Mouse (Mus musculus) kidney, embryonic 15.5 days (tissue): ENCODE results near the gene Emc1. TPM values are rescaled to one million over a fixed set of nuclear protein-coding genes. Genes with fewer than 3 reads are reported as not detected.
A peak's percentile ranks its signal among the peaks of the same experiment; 100 is the strongest.

Source experiments
- ATAC-seq: fragments of 200-750 bp; cut with Nextera tagmentation; replicated peaks from 2 replicates; pipeline ENCODE4 v1.8.0; 2017; ENCODE audit warnings: moderate TSS enrichment; ENCODE audit not compliant: low FRiP score
- H3K27ac ChIP-seq: fragments of 300-500 bp; sonication (generic); 2 replicates; pipeline ENCODE4 v1.5.1; 2015; ENCODE audit warnings: mild to moderate bottlenecking, inconsistent platforms
- H3K27me3 ChIP-seq: fragments of 300-500 bp; sonication (generic); 2 replicates; pipeline ENCODE4 v1.6.1; 2015; ENCODE audit warnings: inconsistent platforms
- H3K36me3 ChIP-seq: fragments of 300-500 bp; sonication (generic); 2 replicates; pipeline ENCODE4 v1.6.1; 2015; ENCODE audit warnings: inconsistent platforms
- H3K4me1 ChIP-seq: fragments of 300-500 bp; sonication (generic); 2 replicates; pipeline ENCODE4 v1.6.1; 2015; ENCODE audit warnings: inconsistent platforms
- H3K4me2 ChIP-seq: fragments of 300-500 bp; sonication (generic); 2 replicates; pipeline ENCODE4 v1.6.1; 2015; ENCODE audit warnings: moderate library complexity, mild to moderate bottlenecking, inconsistent platforms
- H3K4me3 ChIP-seq: fragments of 300-500 bp; sonication (generic); replicated peaks from 2 replicates; pipeline ENCODE4 v1.5.1; 2015; ENCODE audit warnings: mild to moderate bottlenecking, inconsistent platforms
- H3K9ac ChIP-seq: fragments of 300-500 bp; sonication (generic); 2 replicates; pipeline ENCODE4 v1.6.1; 2015; ENCODE audit warnings: mild to moderate bottlenecking, inconsistent platforms
- H3K9me3 ChIP-seq: fragments of 300-500 bp; sonication (generic); replicated peaks from 2 replicates; pipeline ENCODE4 v1.6.1; 2016; ENCODE audit warnings: inconsistent platforms
- WGBS: fragments of 180-500 bp; shearing (Covaris S2); methylation state at CpG from one replicate; pipeline ENCODE4 v1.1.7; 2015; ENCODE audit warnings: mixed read lengths; 5-methylcytosine and 5-hydroxymethylcytosine counted together
- polyA plus RNA-seq: library from polyadenylated mRNA; unstranded; fragments of >200 nt; fragmentation: Nextera tagmentation; extraction: Ambion mirVana; gene quantifications from 2 replicates; pipeline ENCODE4 v1.2.1, GENCODE M21; 2015

Emc1 gene
- polyA plus RNA-seq = 32.2 and 32.3 TPM in 2 replicates

DNA sequence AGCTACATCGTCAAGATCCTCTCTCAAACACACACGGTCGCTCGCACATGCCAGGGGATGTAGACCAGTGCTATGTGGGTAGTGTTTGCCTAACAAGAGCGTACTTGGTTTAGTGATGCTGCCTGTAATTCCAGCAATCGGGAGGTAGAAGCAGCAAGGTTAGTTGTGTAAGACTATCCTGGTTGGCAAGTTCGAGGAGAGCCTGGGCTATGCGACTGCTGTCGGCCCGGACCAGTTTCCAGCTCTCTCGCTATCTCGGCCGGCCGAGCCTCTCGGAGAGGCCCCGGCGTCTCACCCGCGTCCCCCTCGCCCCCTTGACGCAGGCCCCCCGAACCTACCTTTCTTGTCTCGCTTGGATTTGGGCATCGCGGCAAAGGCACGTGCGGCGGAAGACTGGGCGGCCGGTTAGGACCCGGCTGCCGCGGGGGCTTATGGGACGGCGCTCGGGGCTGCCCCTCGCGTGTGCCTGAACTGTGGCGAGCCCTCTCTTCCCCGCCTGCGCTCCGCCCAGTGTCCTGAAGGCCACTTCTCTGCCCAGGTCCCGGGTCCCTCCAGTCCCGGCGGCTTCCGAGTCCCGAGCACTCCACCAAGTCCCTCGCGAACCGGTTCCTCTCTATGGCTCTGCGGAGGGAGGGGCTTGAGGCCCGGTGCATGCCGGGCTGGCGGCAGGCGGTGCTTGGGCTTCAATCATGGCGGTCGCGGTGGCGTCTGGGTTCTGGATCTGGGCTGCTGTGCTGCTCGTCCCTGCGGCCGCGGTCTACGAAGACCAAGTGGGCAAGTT lies at the start of gene Emc1, which contains the start of the genes Mrto4 and Ubr4:
TSS of gene Emc1 (plus strand) at position 657 of the 781 bp plus-strand sequence.
TSS of gene Mrto4 (minus strand) at position 646 of the 781 bp plus-strand sequence.
TSS of gene Ubr4 (plus strand) at position 679 of the 781 bp plus-strand sequence.
- no peaks in the 10 kb centered on the region for H3K9me3 ChIP-seq
- peak; percentile 94 for ATAC-seq
- H3K4me1 ChIP-seq = peaks cover 23% of the 10 kb centered on the region
- peak within 1 kb of the TSS; percentile 86 for H3K4me2 ChIP-seq
- H3K27me3 ChIP-seq = no peaks in the 10 kb centered on the region
- peak within 1 kb of the TSS; percentile 98 for H3K27ac ChIP-seq
- H3K4me3 ChIP-seq = peak within 1 kb of the TSS; percentile 80
- H3K36me3 ChIP-seq = peaks cover 58% of the 10 kb centered on the region
- under 1% methylated on average over 64 of the region's 64 CpGs for WGBS
- H3K9ac ChIP-seq = peak within 1 kb of the TSS; percentile 71

DNA sequence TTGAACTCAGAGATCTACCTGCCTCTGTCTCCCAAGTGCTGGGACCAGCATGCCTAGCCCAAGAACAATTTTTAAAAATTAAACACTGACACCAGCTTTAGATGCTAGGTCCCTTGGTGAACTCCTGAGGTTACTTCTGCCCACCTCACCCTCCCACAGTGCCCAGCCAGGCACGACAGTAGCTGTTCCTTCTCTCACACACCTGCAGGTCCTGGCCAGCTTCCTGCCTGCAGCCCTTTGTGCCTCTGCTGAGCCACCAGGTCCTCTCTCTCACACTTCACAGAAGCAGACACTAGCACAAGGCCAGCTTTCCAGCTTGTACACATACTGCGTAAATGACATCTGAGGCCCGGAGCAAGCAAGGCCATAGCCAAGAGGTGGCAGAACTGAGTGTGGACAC lies 46.9 kb upstream of the Emc1 start:
- Histone ChIP-seq H3K4me3 (no peak overlapping the region), H3K4me2 (no peak overlapping the region), H3K9ac (no peak overlapping the region), H3K9me3 (no peaks in the 10 kb centered on the region), H3K27ac (no peak overlapping the region), H3K4me1 (peaks cover 15% of the 10 kb centered on the region), H3K36me3 (peaks cover 39% of the 10 kb centered on the region), H3K27me3 (no peaks in the 10 kb centered on the region)
- WGBS = 90% methylated on average over 3 of the region's 3 CpGs
- no peak for ATAC-seq

DNA sequence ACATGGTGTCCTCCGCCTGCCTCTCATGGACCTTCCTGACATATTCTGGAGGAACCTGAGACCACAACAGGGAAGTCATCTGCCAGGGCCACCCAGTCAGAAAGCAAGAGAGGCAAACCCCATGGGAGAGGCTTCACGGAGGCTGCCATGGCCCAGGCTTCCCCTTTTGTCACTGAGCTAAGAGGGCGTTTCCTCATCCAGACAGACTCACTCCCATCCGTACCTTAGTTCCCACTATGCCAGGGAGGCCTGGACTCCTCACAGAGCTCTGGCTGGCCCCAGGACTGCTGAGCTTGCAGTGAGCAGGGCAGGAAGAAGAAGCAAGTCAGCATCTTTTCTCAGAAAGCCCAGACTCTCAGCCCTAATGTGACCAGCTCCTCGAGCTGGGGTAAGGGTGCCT lies 44.5 kb upstream of the Emc1 start:
- ATAC-seq = no peak
- no peaks in the 10 kb centered on the region for H3K9me3 ChIP-seq
- H3K27me3 ChIP-seq = no peaks in the 10 kb centered on the region
- H3K9ac ChIP-seq = no peak overlapping the region
- peaks cover 30% of the 10 kb centered on the region for H3K4me1 ChIP-seq
- H3K4me2 ChIP-seq = no peak overlapping the region
- H3K36me3 ChIP-seq = peaks cover 15% of the 10 kb centered on the region; the same call in 1 of the 2 replicates
- no peak overlapping the region for H3K27ac ChIP-seq
- H3K4me3 ChIP-seq = no peak overlapping the region
- 87% methylated on average over 5 of the region's 5 CpGs for WGBS

GRCm38 (mm10) chr4:139309651-139310050 lies 42.7 kb upstream of the Emc1 start:
- Histone ChIP-seq H3K36me3 (peaks cover 19% of the 10 kb centered on the region), H3K27me3 (no peaks in the 10 kb centered on the region), H3K9ac (peak overlapping the region; percentile 97), H3K4me1 (peaks cover 30% of the 10 kb centered on the region), H3K4me3 (peak overlapping the region; percentile 94), H3K4me2 (peak overlapping the region; percentile 95), H3K9me3 (no peaks in the 10 kb centered on the region), H3K27ac (peak overlapping the region; percentile 93; the same call in 1 of the 2 replicates)
- WGBS = 22% methylated on average over 6 of the region's 6 CpGs
- ATAC-seq = no peak

GRCm38 (mm10) chr4:139310171-139310898 lies 42.1 kb upstream of the Emc1 start, which contains the start of the genes Pqlc2 and Akr7a5:
TSS of gene Pqlc2 (minus strand) at chr4:139310708.
TSS of gene Akr7a5 (plus strand) at chr4:139310744.
- no peaks in the 10 kb centered on the region for H3K9me3 ChIP-seq
- under 1% methylated on average over 63 of the region's 63 CpGs for WGBS
- H3K27me3 ChIP-seq = no peaks in the 10 kb centered on the region
- H3K27ac ChIP-seq = peak within 1 kb of the TSS; percentile 93
- H3K36me3 ChIP-seq = peaks cover 20% of the 10 kb centered on the region
- peak within 1 kb of the TSS; percentile 95 for H3K4me2 ChIP-seq
- H3K9ac ChIP-seq = peak within 1 kb of the TSS; percentile 97
- peaks cover 30% of the 10 kb centered on the region for H3K4me1 ChIP-seq
- peak; percentile 85 for ATAC-seq
- peak within 1 kb of the TSS; percentile 94 for H3K4me3 ChIP-seq

- Histone ChIP-seq H3K27me3 (no peaks in the 10 kb centered on the region), H3K9ac (peak overlapping the region; percentile 97), H3K4me3 (peak overlapping the region; percentile 94), H3K36me3 (peaks cover 28% of the 10 kb centered on the region), H3K27ac (peak overlapping the region; percentile 93), H3K9me3 (no peaks in the 10 kb centered on the region), H3K4me2 (peak overlapping the region; percentile 95), H3K4me1 (peaks cover 30% of the 10 kb centered on the region)
- peak; percentile 81; the same call in 1 of the 2 replicates for ATAC-seq
- WGBS = under 1% methylated on average over 53 of the region's 53 CpGs
Measured at GRCm38 (mm10) chr4:139310899-139311701, 41.3 kb upstream of the Emc1 start.

GRCm38 (mm10) chr4:139311707-139312106 lies 40.7 kb upstream of the Emc1 start:
- WGBS = 6% methylated on average over 14 of the region's 14 CpGs
- Histone ChIP-seq H3K27ac (peak overlapping the region; percentile 93), H3K27me3 (no peaks in the 10 kb centered on the region), H3K4me1 (peaks cover 30% of the 10 kb centered on the region), H3K9ac (peak overlapping the region; percentile 97), H3K4me3 (peak overlapping the region; percentile 94), H3K36me3 (peaks cover 28% of the 10 kb centered on the region), H3K4me2 (peak overlapping the region; percentile 95), H3K9me3 (no peaks in the 10 kb centered on the region)
- 0 out of 2 replicates have a peak, but pooled peaks have one; percentile 12 for ATAC-seq

DNA sequence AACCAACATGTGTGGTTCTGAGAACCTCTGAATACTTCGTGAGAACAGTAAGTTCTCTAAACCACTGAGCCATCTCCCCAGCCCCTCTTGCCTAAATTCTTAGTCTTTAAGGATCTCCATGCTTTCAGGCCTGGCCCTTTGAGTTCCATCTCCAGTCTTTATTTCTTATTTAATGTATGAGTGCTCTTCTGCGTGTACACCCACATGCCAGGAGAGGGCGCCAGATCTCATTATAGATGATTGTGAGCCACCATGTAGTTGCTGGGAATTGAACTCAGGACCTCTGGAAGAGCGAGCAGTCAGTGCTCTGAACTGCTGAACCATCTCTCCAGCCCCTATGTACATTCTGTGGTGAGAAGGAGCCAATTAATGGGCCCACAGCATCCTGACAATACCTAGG lies 39.8 kb upstream of the Emc1 start:
- no peak overlapping the region for H3K9ac ChIP-seq
- H3K4me3 ChIP-seq = no peak overlapping the region; the same call in 1 of the 2 replicates
- H3K36me3 ChIP-seq = peaks cover 38% of the 10 kb centered on the region
- WGBS = 73% methylated on average over 4 of the region's 4 CpGs
- no peak overlapping the region for H3K27ac ChIP-seq
- peak overlapping the region; percentile 95; the same call in 1 of the 2 replicates for H3K4me2 ChIP-seq
- H3K9me3 ChIP-seq = no peaks in the 10 kb centered on the region
- peaks cover 30% of the 10 kb centered on the region for H3K4me1 ChIP-seq
- no peak for ATAC-seq
- H3K27me3 ChIP-seq = no peaks in the 10 kb centered on the region

DNA sequence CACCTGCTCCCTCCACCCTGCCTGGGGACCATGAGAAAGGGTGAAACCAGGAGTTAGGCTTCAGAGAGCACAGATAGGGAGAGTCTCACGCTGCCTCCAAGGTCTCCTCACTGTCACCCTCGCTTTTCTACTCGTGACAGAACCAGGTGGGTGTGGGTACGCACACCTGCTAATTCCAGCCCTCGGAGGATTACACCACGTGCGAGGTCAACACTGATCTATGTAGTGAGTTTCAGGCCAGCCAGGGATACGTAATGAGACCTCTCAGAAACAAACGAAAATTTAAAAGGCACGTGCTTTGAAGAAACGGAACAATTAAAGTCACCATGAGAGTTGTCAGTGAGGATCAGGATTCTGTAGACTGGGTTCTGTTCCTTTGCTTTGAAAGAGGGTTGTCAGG lies 33.9 kb upstream of the Emc1 start:
- Histone ChIP-seq H3K36me3 (peaks cover 63% of the 10 kb centered on the region), H3K4me2 (no peak overlapping the region), H3K27me3 (no peaks in the 10 kb centered on the region), H3K27ac (no peak overlapping the region), H3K4me1 (no peaks in the 10 kb centered on the region; the same call in 1 of the 2 replicates), H3K9ac (no peak overlapping the region), H3K4me3 (no peak overlapping the region), H3K9me3 (no peaks in the 10 kb centered on the region)
- ATAC-seq = no peak
- whole genome bisulfite sequencing = 92% methylated on average over 11 of the region's 11 CpGs

DNA sequence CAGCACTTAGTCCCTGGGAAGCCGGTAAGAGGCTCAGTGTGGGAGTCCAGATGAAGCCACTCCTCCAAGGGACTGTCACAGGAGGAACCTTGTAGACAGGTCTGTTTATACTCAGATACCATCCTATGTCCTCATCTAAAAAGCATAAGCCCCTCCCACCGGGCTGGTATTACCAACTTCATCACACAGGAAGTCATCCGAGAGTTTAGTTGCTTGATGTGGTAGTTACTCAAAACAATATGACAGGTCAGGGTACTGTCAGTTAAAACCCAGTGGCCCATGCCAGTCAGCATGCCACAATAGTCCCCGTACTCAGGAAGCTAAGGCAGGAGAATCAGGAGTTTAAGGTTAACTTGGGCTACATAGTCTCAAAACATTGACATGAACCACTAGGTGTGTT lies 32.6 kb upstream of the Emc1 start:
- Histone ChIP-seq H3K4me2 (no peak overlapping the region), H3K9ac (no peak overlapping the region), H3K27ac (no peak overlapping the region), H3K9me3 (no peaks in the 10 kb centered on the region), H3K27me3 (no peaks in the 10 kb centered on the region), H3K4me1 (no peaks in the 10 kb centered on the region), H3K36me3 (peaks cover 53% of the 10 kb centered on the region), H3K4me3 (no peak overlapping the region)
- 88% methylated on average over 4 of the region's 4 CpGs for WGBS
- no peak for ATAC-seq

GRCm38 (mm10) chr4:139330605-139331004 lies 21.8 kb upstream of the Emc1 start:
- Histone ChIP-seq H3K4me3 (peak overlapping the region; percentile 31), H3K9ac (no peak overlapping the region), H3K27ac (no peak overlapping the region), H3K9me3 (no peaks in the 10 kb centered on the region), H3K4me1 (0 out of 2 replicates have a peak, but pooled peaks cover 8% of the 10 kb centered on the region), H3K27me3 (no peaks in the 10 kb centered on the region), H3K4me2 (peak overlapping the region; percentile 57), H3K36me3 (no peaks in the 10 kb centered on the region)
- 5% methylated on average over 10 of the region's 10 CpGs for WGBS
- ATAC-seq = peak; percentile 86; the same call in 1 of the 2 replicates
